Mouse (Mus musculus): ENCODE measurements around the gene Serinc5. TPM values are rescaled to one million over a fixed set of nuclear protein-coding genes. Genes with fewer than 3 reads are reported as not detected.

Gene Serinc5
- polyA plus RNA-seq, 1 experiment from 2014 or later = 11.0 TPM

GRCm38 (mm10) chr13:92631450-92631849, 20.6 kb downstream of the Serinc5 start:
- 70% methylated on average over 4 of the region's 4 CpGs for WGBS
- peaks cover 4% of the 10 kb centered on the region for H3K4me1 ChIP-seq (ENCODE audit: control insufficient read depth, insufficient read depth, low read length)

GRCm38 (mm10) chr13:92632550-92632949, 21.7 kb downstream of the Serinc5 start:
- Histone ChIP-seq H3K9ac (ENCODE audit: low read length) (no peak overlapping the region), H3K4me1 (ENCODE audit: control insufficient read depth, insufficient read depth, low read length) (peaks cover 7% of the 10 kb centered on the region), H3K27ac (ENCODE audit: low read length) (no peak overlapping the region), H3K36me3 (ENCODE audit: control insufficient read depth, insufficient read depth) (no peaks in the 10 kb centered on the region), H3K9me3 (replicated peaks; ENCODE audit: control insufficient read depth, low read length) (no peaks in the 10 kb centered on the region), H3K4me2 (ENCODE audit: low read depth, low read length) (no peak overlapping the region), H3K27me3 (ENCODE audit: control insufficient read depth, insufficient read depth, low read length) (no peaks in the 10 kb centered on the region), H3K4me3 (ENCODE audit: low read length) (no peak overlapping the region)
- ATAC-seq (replicated peaks; ENCODE audit: extremely low read depth, insufficient read depth, low FRiP score) = no peak
- WGBS = 54% methylated on average over 4 of the region's 4 CpGs

More at GRCm38 (mm10) chr13:92631450-92631849, 20.6 kb downstream of the Serinc5 start:
- H3K9ac ChIP-seq (ENCODE audit: low read length) = no peak overlapping the region
- no peak overlapping the region for H3K27ac ChIP-seq (ENCODE audit: low read length)
- H3K9me3 ChIP-seq (replicated peaks; ENCODE audit: control insufficient read depth, low read length) = no peaks in the 10 kb centered on the region
- no peak overlapping the region for H3K4me3 ChIP-seq (ENCODE audit: low read length)
- peaks cover under 1% of the 10 kb centered on the region; the same call in 1 of the 2 replicates for H3K36me3 ChIP-seq (ENCODE audit: control insufficient read depth, insufficient read depth)
- H3K4me2 ChIP-seq (ENCODE audit: low read depth, low read length) = no peak overlapping the region
- H3K27me3 ChIP-seq (ENCODE audit: control insufficient read depth, insufficient read depth, low read length) = no peaks in the 10 kb centered on the region
- ATAC-seq (replicated peaks; ENCODE audit: extremely low read depth, insufficient read depth, low FRiP score) = no peak

- H3K36me3 ChIP-seq (ENCODE audit: control insufficient read depth, insufficient read depth) = no peaks in the 10 kb centered on the region
- H3K27ac ChIP-seq (ENCODE audit: low read length) = no peak overlapping the region
- no peaks in the 10 kb centered on the region for H3K9me3 ChIP-seq (replicated peaks; ENCODE audit: control insufficient read depth, low read length)
- H3K27me3 ChIP-seq (ENCODE audit: control insufficient read depth, insufficient read depth, low read length) = no peaks in the 10 kb centered on the region
- no peak overlapping the region for H3K9ac ChIP-seq (ENCODE audit: low read length)
- H3K4me2 ChIP-seq (ENCODE audit: low read depth, low read length) = no peak overlapping the region
- no peak for ATAC-seq (replicated peaks; ENCODE audit: extremely low read depth, insufficient read depth, low FRiP score)
- no peak overlapping the region for H3K4me3 ChIP-seq (ENCODE audit: low read length)
- peaks cover 9% of the 10 kb centered on the region for H3K4me1 ChIP-seq (ENCODE audit: control insufficient read depth, insufficient read depth, low read length)
- 50% methylated on average over 2 of the region's 2 CpGs for WGBS
These were observed 24.1 kb downstream of the Serinc5 start for GRCm38 (mm10) chr13:92635040-92635439.

GRCm38 (mm10) chr13:92636226-92636909, 25.5 kb downstream of the Serinc5 start:
- Histone ChIP-seq H3K27ac (ENCODE audit: low read length) (0 out of 2 replicates have a peak overlapping the region, but pooled peaks have one; percentile 43), H3K9ac (ENCODE audit: low read length) (no peak overlapping the region), H3K9me3 (replicated peaks; ENCODE audit: control insufficient read depth, low read length) (no peaks in the 10 kb centered on the region), H3K4me2 (ENCODE audit: low read depth, low read length) (peak overlapping the region; percentile 46), H3K36me3 (ENCODE audit: control insufficient read depth, insufficient read depth) (no peaks in the 10 kb centered on the region), H3K4me3 (ENCODE audit: low read length) (no peak overlapping the region), H3K4me1 (ENCODE audit: control insufficient read depth, insufficient read depth, low read length) (peaks cover 9% of the 10 kb centered on the region), H3K27me3 (ENCODE audit: control insufficient read depth, insufficient read depth, low read length) (no peaks in the 10 kb centered on the region)
- ATAC-seq (replicated peaks; ENCODE audit: extremely low read depth, insufficient read depth, low FRiP score) = no peak; the same call in 1 of the 2 replicates
- WGBS = 65% methylated on average over 6 of the region's 6 CpGs

- WGBS = 7% methylated on average over 7 of the region's 7 CpGs
- H3K9ac ChIP-seq (ENCODE audit: low read length) = peak overlapping the region; percentile 49; the same call in 1 of the 2 replicates
These were observed 26.0 kb downstream of the Serinc5 start for GRCm38 (mm10) chr13:92636910-92637275.

GRCm38 (mm10) chr13:92639093-92640014, 28.5 kb downstream of the Serinc5 start:
- no peak for ATAC-seq (replicated peaks; ENCODE audit: extremely low read depth, insufficient read depth, low FRiP score)
- no peak overlapping the region for H3K9ac ChIP-seq (ENCODE audit: low read length)

More at GRCm38 (mm10) chr13:92636910-92637275, 26.0 kb downstream of the Serinc5 start:
- Histone ChIP-seq H3K4me3 (ENCODE audit: low read length) (no peak overlapping the region), H3K4me1 (ENCODE audit: control insufficient read depth, insufficient read depth, low read length) (peaks cover 9% of the 10 kb centered on the region), H3K27me3 (ENCODE audit: control insufficient read depth, insufficient read depth, low read length) (no peaks in the 10 kb centered on the region), H3K4me2 (ENCODE audit: low read depth, low read length) (peak overlapping the region; percentile 46), H3K27ac (ENCODE audit: low read length) (peak overlapping the region; percentile 56; the same call in 1 of the 2 replicates), H3K9me3 (replicated peaks; ENCODE audit: control insufficient read depth, low read length) (no peaks in the 10 kb centered on the region), H3K36me3 (ENCODE audit: control insufficient read depth, insufficient read depth) (no peaks in the 10 kb centered on the region)
- ATAC-seq (replicated peaks; ENCODE audit: extremely low read depth, insufficient read depth, low FRiP score) = peak; percentile 79

GRCm38 (mm10) chr13:92644199-92644598, 33.3 kb downstream of the Serinc5 start:
- no peaks in the 10 kb centered on the region for H3K9me3 ChIP-seq (replicated peaks; ENCODE audit: control insufficient read depth, low read length)
- WGBS = 72% methylated on average over 3 of the region's 3 CpGs
- H3K27me3 ChIP-seq (ENCODE audit: control insufficient read depth, insufficient read depth, low read length) = no peaks in the 10 kb centered on the region
- no peaks in the 10 kb centered on the region for H3K36me3 ChIP-seq (ENCODE audit: control insufficient read depth, insufficient read depth)
- H3K4me2 ChIP-seq (ENCODE audit: low read depth, low read length) = no peak overlapping the region
- H3K27ac ChIP-seq (ENCODE audit: low read length) = no peak overlapping the region
- no peak for ATAC-seq (replicated peaks; ENCODE audit: extremely low read depth, insufficient read depth, low FRiP score)
- H3K9ac ChIP-seq (ENCODE audit: low read length) = no peak overlapping the region
- H3K4me3 ChIP-seq (ENCODE audit: low read length) = no peak overlapping the region
- peaks cover 3% of the 10 kb centered on the region for H3K4me1 ChIP-seq (ENCODE audit: control insufficient read depth, insufficient read depth, low read length)

More at GRCm38 (mm10) chr13:92639093-92640014, 28.5 kb downstream of the Serinc5 start:
- H3K4me3 ChIP-seq (ENCODE audit: low read length) = no peak overlapping the region
- no peak overlapping the region for H3K27ac ChIP-seq (ENCODE audit: low read length)
- WGBS = 58% methylated on average over 12 of the region's 12 CpGs
- peaks cover 9% of the 10 kb centered on the region for H3K4me1 ChIP-seq (ENCODE audit: control insufficient read depth, insufficient read depth, low read length)
- no peak overlapping the region for H3K4me2 ChIP-seq (ENCODE audit: low read depth, low read length)
- no peaks in the 10 kb centered on the region for H3K36me3 ChIP-seq (ENCODE audit: control insufficient read depth, insufficient read depth)
- H3K9me3 ChIP-seq (replicated peaks; ENCODE audit: control insufficient read depth, low read length) = no peaks in the 10 kb centered on the region
- H3K27me3 ChIP-seq (ENCODE audit: control insufficient read depth, insufficient read depth, low read length) = no peaks in the 10 kb centered on the region

GRCm38 (mm10) chr13:92644753-92645152, 33.9 kb downstream of the Serinc5 start:
- Histone ChIP-seq H3K36me3 (ENCODE audit: control insufficient read depth, insufficient read depth) (no peaks in the 10 kb centered on the region), H3K9ac (ENCODE audit: low read length) (no peak overlapping the region), H3K4me2 (ENCODE audit: low read depth, low read length) (no peak overlapping the region), H3K9me3 (replicated peaks; ENCODE audit: control insufficient read depth, low read length) (no peaks in the 10 kb centered on the region), H3K4me1 (ENCODE audit: control insufficient read depth, insufficient read depth, low read length) (no peaks in the 10 kb centered on the region), H3K27me3 (ENCODE audit: control insufficient read depth, insufficient read depth, low read length) (no peaks in the 10 kb centered on the region), H3K4me3 (ENCODE audit: low read length) (no peak overlapping the region), H3K27ac (ENCODE audit: low read length) (no peak overlapping the region)
- no peak for ATAC-seq (replicated peaks; ENCODE audit: extremely low read depth, insufficient read depth, low FRiP score)
- WGBS = 77% methylated on average over 6 of the region's 6 CpGs

- no peak; the same call in 1 of the 2 replicates for ATAC-seq (replicated peaks; ENCODE audit: extremely low read depth, insufficient read depth, low FRiP score)
- Histone ChIP-seq H3K4me1 (ENCODE audit: control insufficient read depth, insufficient read depth, low read length) (peaks cover 3% of the 10 kb centered on the region; the same call in 1 of the 2 replicates), H3K27me3 (ENCODE audit: control insufficient read depth, insufficient read depth, low read length) (no peaks in the 10 kb centered on the region), H3K4me3 (ENCODE audit: low read length) (no peak overlapping the region), H3K36me3 (ENCODE audit: control insufficient read depth, insufficient read depth) (no peaks in the 10 kb centered on the region), H3K27ac (ENCODE audit: low read length) (no peak overlapping the region), H3K4me2 (ENCODE audit: low read depth, low read length) (no peak overlapping the region), H3K9me3 (replicated peaks; ENCODE audit: control insufficient read depth, low read length) (no peaks in the 10 kb centered on the region), H3K9ac (ENCODE audit: low read length) (no peak overlapping the region)
- WGBS = 52% methylated on average over 2 of the region's 2 CpGs
These were observed 36.8 kb downstream of the Serinc5 start for GRCm38 (mm10) chr13:92647695-92648094.
